Mouse (Mus musculus) lung, postnatal 0 days (tissue): ENCODE measurements around the gene Kdm4b.

Experiments used
- CTCF ChIP-seq: IDR thresholded peaks from 2 replicates; pipeline ENCODE4 v1.5.1; 2016; ENCODE audit warnings: antibody characterized with exemption, mild to moderate bottlenecking
- EP300 ChIP-seq: IDR thresholded peaks from 2 replicates; pipeline ENCODE4 v1.6.1; 2016; ENCODE audit warnings: antibody characterized with exemption, mild to moderate bottlenecking, control low read depth

- no peak for TF ChIP-seq EP300
- TF ChIP-seq CTCF, result no peak
Observed at GRCm38 (mm10) chr17:56359183-56359725, 33.4 kb downstream of the Kdm4b start.
